Comparison of ENCODE assay signal across 8 mouse cellular contexts in the genomic region with DNA sequence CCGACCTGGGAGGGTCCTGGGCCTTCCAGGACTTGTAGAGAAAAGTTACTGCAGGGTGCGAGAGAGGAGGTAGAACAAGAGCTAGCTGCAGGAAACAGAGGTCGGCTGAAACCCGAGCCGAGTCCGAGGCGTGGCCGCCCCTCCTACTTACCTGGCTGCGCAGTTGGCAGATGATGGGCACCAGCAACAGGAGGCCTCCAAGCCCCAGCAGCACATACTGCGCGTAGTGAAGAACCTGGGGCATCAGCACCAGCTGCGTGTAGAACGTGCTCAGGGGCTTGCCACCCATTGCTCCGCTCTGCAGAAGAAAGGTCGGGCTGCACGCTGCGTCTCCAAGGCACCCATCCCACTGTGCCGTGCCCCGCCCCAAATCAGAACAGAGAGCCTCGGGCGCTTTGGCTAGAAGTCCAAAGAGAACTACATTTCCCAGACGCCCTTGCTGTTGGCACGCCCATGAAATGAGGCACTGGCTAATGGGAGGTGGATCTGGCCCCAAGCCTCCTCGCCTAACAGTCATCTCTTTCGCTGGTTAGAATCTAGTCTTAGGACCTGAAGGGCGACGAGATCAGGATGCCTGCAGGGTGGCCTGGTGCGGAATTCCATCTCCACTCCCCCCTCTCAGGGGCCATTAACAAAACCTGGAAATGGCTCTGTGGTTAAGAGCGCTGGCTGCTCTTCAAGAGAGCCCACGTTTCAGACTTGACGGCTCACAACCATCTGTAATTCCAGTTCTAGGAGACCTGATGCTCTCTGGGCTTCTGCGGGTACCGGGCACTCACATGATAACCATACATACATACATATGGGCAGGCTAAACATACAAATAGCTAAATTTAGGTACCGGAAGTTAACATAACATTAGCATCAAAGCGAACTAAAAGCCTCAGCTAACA. TPM values are rescaled to one million over a fixed set of nuclear protein-coding genes. Genes with fewer than 3 reads are reported as not detected.
A peak's percentile ranks its signal among the peaks of the same experiment; 100 is the strongest.
DNase-seq lines count a peak whose midpoint lies in the region; ATAC-seq lines count a peak whose summit lies in the region.

No protein-coding gene starts in this region.

- DNase-seq in right cerebral cortex, adult 18-20 months = peak; percentile 58
- DNase-seq in right cerebral cortex, postnatal 36 days (ENCODE audit: low spot score in 2 of 2) = no peak
- peak; percentile 93 for DNase-seq in embryonic facial prominence, embryonic 14.5 days (ENCODE audit: low spot score)
- peak; percentile 33 to 35 for DNase-seq in layer of hippocampus, postnatal 25 days (ENCODE audit: extremely low spot score in 1 of 2, low spot score in 1 of 2)
- peak; percentile 97 for DNase-seq in midbrain, embryonic 11.5 days (ENCODE audit: low spot score, missing footprints)
- peak; percentile 62 for DNase-seq in yolk sac, embryonic 10.5 days (ENCODE audit: low spot score)
- DNase-seq in thymus, postnatal 4 days = no peak

- 0 out of 2 replicates have a peak, but pooled peaks cover 7% of the 10 kb centered on the region for H3K4me1 ChIP-seq in embryonic facial prominence, embryonic 14.5 days (ENCODE audit: control insufficient read depth, insufficient read depth, low read length)
- H3K4me1 ChIP-seq in hindbrain, embryonic 12.5 days = peaks cover 18% of the 10 kb centered on the region
- peaks cover 2% of the 10 kb centered on the region; the same call in 1 of the 2 replicates for H3K4me1 ChIP-seq in midbrain, embryonic 11.5 days (ENCODE audit: control insufficient read depth, insufficient read depth, low read length)

- H3K9ac ChIP-seq in embryonic facial prominence, embryonic 14.5 days (ENCODE audit: low read depth, low read length) = peak overlapping the region; percentile 48
- H3K9ac ChIP-seq in hindbrain, embryonic 12.5 days = peak overlapping the region; percentile 28
- peak overlapping the region; percentile 57 for H3K9ac ChIP-seq in midbrain, embryonic 11.5 days (ENCODE audit: low read length)

- no peak overlapping the region; the same call in 1 of the 2 replicates for H3K27ac ChIP-seq in embryonic facial prominence, embryonic 14.5 days (replicated peaks; ENCODE audit: low read depth, low read length)
- H3K27ac ChIP-seq in hindbrain, embryonic 12.5 days = no peak overlapping the region
- no peak overlapping the region for H3K27ac ChIP-seq in midbrain, embryonic 11.5 days (ENCODE audit: low read depth, low read length)

- H3K4me2 ChIP-seq in embryonic facial prominence, embryonic 14.5 days (ENCODE audit: low read depth, low read length) = peak overlapping the region; percentile 65
- H3K4me2 ChIP-seq in hindbrain, embryonic 12.5 days (replicated peaks) = peak overlapping the region; percentile 55
- H3K4me2 ChIP-seq in midbrain, embryonic 11.5 days = peak overlapping the region; percentile 54

- peaks cover 13% of the 10 kb centered on the region for H3K36me3 ChIP-seq in embryonic facial prominence, embryonic 14.5 days (ENCODE audit: control insufficient read depth, insufficient read depth, low read length)
- 0 out of 2 replicates have a peak, but pooled peaks cover 6% of the 10 kb centered on the region for H3K36me3 ChIP-seq in hindbrain, embryonic 12.5 days
- no peaks in the 10 kb centered on the region for H3K36me3 ChIP-seq in midbrain, embryonic 11.5 days (ENCODE audit: control insufficient read depth, insufficient read depth, low read length)

- H3K4me3 ChIP-seq in embryonic facial prominence, embryonic 14.5 days (ENCODE audit: low read depth, low read length) = peak overlapping the region; percentile 38
- H3K4me3 ChIP-seq in hindbrain, embryonic 12.5 days = peak overlapping the region; percentile 26
- peak overlapping the region; percentile 19; the same call in 1 of the 2 replicates for H3K4me3 ChIP-seq in midbrain, embryonic 11.5 days (ENCODE audit: low read depth, low read length)

- WGBS in embryonic facial prominence, embryonic 14.5 days = 13% methylated on average over 30 of the region's 35 CpGs
- WGBS in hindbrain, embryonic 12.5 days = 13% methylated on average over 35 of the region's 35 CpGs
- 16% methylated on average over 35 of the region's 35 CpGs for WGBS in midbrain, embryonic 11.5 days

- no peaks in the 10 kb centered on the region for H3K27me3 ChIP-seq in embryonic facial prominence, embryonic 14.5 days (replicated peaks; ENCODE audit: control insufficient read depth, insufficient read depth, low read length)
- H3K27me3 ChIP-seq in hindbrain, embryonic 12.5 days = no peaks in the 10 kb centered on the region
- H3K27me3 ChIP-seq in midbrain, embryonic 11.5 days (ENCODE audit: control insufficient read depth, insufficient read depth, low read length) = no peaks in the 10 kb centered on the region

- peak; percentile 85 for ATAC-seq in embryonic facial prominence, embryonic 14.5 days (ENCODE audit: low read depth)
- ATAC-seq in hindbrain, embryonic 12.5 days (ENCODE audit: low FRiP score) = peak; percentile 83
- ATAC-seq in midbrain, embryonic 11.5 days (ENCODE audit: low FRiP score) = peak; percentile 88

- H3K9me3 ChIP-seq in embryonic facial prominence, embryonic 14.5 days (ENCODE audit: control insufficient read depth, low read length) = no peaks in the 10 kb centered on the region
- H3K9me3 ChIP-seq in hindbrain, embryonic 12.5 days (replicated peaks) = no peaks in the 10 kb centered on the region
- H3K9me3 ChIP-seq in midbrain, embryonic 11.5 days (ENCODE audit: control insufficient read depth, low read length) = no peaks in the 10 kb centered on the region

RNA-seq across cellular contexts. Expression of gene Scarb1, which starts 56.9 kb away (rescaled TPM):
- polyA plus RNA-seq in embryonic facial prominence, embryonic 14.5 days (2014; fragmentation: Nextera tagmentation; extraction: Ambion mirVana) = 44.4 and 47.9 TPM in 2 replicates
- 28.6 and 29.7 TPM in 2 replicates for polyA plus RNA-seq in hindbrain, embryonic 12.5 days (2016; fragmentation: Nextera tagmentation; extraction: Ambion mirVana)
- total RNA-seq in layer of hippocampus, postnatal 25 days (2021) = 10 to 100 TPM; 34.5 to 41.6 TPM
- polyA plus RNA-seq in midbrain, embryonic 11.5 days (2014; fragmentation: Nextera tagmentation; extraction: Ambion mirVana) = 26.0 and 26.5 TPM in 2 replicates

Comparison
In these comparisons a context has a peak if more than half of its experiments do, and no peak if none do; other contexts are left out.
1. DNase-seq: peak in right cerebral cortex, adult 18-20 months (single experiment), embryonic facial prominence, embryonic 14.5 days (single experiment), layer of hippocampus, postnatal 25 days (2 of 2), midbrain, embryonic 11.5 days (single experiment) and yolk sac, embryonic 10.5 days (single experiment); none in right cerebral cortex, postnatal 36 days (0 of 2) and thymus, postnatal 4 days (single experiment).
2. Peak in every context shown above with its lines, with median percentiles within 50 percentile points of each other: ATAC-seq, H3K4me2 ChIP-seq, H3K4me3 ChIP-seq and H3K9ac ChIP-seq.